Mouse (Mus musculus): ENCODE results near the gene Hivep2. TPM values are rescaled to one million over a fixed set of nuclear protein-coding genes. Genes with fewer than 3 reads are reported as not detected.

The Hivep2 gene
- 4.5 and 5.2 TPM in 2 replicates for polyA plus RNA-seq (2016; fragmentation: Nextera tagmentation; extraction: Ambion mirVana)

DNA sequence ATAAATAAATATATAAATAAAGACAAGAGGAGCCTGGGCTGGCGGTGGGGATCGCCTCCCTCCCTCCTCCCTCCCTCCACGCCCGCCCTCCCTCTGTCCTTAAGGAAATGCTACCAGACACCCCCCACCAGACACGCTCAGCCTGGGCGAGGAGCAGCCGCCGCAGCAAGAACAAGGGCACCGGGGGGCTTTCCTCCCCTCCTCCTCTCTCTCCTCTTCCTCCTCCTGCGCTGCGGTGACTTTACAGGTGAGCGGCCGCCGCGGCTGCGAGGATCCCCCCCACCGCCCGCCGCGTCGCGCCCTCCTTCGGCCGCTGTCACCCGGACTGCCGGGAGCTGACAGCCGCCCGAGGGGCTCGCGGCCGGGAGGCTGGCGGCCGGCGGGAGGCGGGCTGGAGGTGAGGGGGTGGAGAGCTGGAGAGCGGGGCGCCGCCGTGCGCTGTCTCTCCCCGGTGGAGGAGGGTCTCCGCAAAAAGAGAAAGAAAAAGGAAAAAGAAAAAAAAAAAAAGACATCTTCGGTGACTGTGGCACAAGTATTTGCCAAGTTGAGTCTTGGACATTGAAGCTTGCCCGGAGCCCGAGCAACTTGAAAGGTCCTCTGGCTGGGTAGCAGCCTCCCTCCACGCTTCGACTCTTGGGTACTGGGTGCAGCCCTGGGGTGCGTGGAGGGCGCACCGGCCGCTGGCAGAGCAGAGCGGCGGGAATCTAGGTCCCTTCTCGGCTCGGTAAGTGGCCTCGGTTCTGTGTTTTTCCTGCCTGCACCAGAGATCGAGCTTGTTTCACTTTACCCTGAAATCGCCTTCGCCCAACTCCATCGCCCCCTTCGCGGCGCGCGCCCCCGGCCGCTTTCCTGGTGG, at the start of gene Hivep2:
TSS of gene Hivep2 (plus strand) at position 102 of the 856 bp plus-strand sequence.
- H3K4me3 ChIP-seq (replicated peaks) = peak within 1 kb of the TSS; percentile 76
- peak; percentile 57 for ATAC-seq (ENCODE audit: low FRiP score)
- H3K9ac ChIP-seq = peak within 1 kb of the TSS; percentile 84
- H3K27me3 ChIP-seq = peaks cover 14% of the 10 kb centered on the region
- no peaks in the 10 kb centered on the region for H3K36me3 ChIP-seq (replicated peaks)
- H3K9me3 ChIP-seq = no peaks in the 10 kb centered on the region
- peak within 1 kb of the TSS; percentile 99 for H3K4me2 ChIP-seq
- H3K27ac ChIP-seq = peak within 1 kb of the TSS; percentile 96
- WGBS = under 1% methylated on average over 62 of the region's 67 CpGs
- peaks cover 7% of the 10 kb centered on the region for H3K4me1 ChIP-seq

- peaks cover 13% of the 10 kb centered on the region for H3K4me1 ChIP-seq
- 18% methylated on average over 12 of the region's 12 CpGs for WGBS
- H3K4me3 ChIP-seq (replicated peaks) = no peak overlapping the region
- H3K9ac ChIP-seq = no peak overlapping the region
- no peaks in the 10 kb centered on the region for H3K27me3 ChIP-seq
- H3K27ac ChIP-seq = peak overlapping the region; percentile 69
- ATAC-seq (ENCODE audit: low FRiP score) = peak; percentile 94; the same call in 1 of the 2 replicates
- H3K36me3 ChIP-seq (replicated peaks) = no peaks in the 10 kb centered on the region
- peak overlapping the region; percentile 24; the same call in 1 of the 2 replicates for H3K4me2 ChIP-seq
- H3K9me3 ChIP-seq = no peaks in the 10 kb centered on the region
These were observed 49.1 kb upstream of the Hivep2 start for GRCm38 (mm10) chr10:13916645-13917342.

DNA sequence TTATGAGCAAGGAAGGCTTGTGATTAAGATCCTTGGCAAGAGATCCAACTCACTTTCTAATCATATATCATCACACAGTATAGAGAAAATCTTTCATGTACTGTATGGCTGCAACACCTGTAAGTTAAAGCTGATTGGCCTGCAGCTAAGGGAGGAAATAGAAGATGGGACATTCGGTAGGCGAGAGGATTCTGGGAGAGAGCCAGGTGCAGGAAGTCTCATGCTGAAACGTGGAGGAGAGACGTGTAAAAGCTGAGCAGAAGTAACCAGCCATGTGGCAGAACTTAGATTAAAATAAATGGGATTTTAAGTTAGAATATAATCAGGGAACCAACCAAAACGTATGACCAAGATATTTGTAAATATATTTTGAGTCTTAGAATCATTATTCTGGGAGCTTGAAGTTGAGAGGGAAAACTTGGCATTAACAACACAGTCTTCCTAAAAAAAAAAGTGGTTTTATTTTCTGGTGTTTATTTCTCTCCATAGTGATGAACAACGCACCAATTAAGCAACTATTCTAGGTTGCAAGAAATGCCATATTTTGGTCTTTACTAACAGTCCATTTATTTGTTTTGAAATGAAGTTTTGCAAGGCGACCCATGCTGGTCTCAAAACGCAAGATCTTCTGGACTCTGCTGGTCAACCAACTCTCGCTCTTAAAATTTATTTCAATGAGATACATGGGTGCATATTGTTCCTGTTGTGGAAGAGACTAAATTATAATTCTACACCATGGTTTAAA, 44.1 kb upstream of the Hivep2 start:
- Histone ChIP-seq H3K27ac (no peak overlapping the region), H3K9me3 (no peaks in the 10 kb centered on the region), H3K9ac (no peak overlapping the region), H3K27me3 (no peaks in the 10 kb centered on the region), H3K4me3 (replicated peaks) (no peak overlapping the region), H3K36me3 (replicated peaks) (no peaks in the 10 kb centered on the region), H3K4me2 (no peak overlapping the region), H3K4me1 (peaks cover 2% of the 10 kb centered on the region)
- WGBS = 94% methylated on average over 9 of the region's 9 CpGs
- no peak for ATAC-seq (ENCODE audit: low FRiP score)

DNA sequence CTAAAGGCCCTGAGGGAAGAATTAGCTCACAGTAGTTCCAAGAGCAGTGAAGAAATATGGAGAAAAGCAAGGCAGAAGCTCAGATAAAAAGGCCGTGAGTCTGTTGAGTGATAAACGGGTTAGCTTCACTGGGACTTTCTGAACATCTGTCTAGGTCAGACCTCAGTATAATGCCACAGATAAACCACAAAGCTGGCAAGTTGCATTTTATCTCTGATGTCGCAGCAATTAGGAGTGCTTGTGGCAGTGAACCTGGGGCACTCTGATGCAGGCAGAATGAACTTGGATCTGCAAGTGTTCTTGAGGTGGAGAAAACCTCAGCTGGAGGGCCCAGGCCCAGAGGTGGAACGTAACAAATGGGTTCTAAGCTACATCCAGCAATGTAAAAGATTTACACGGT, 36.6 kb upstream of the Hivep2 start:
- 82% methylated on average over 5 of the region's 5 CpGs for WGBS
- Histone ChIP-seq H3K27me3 (no peaks in the 10 kb centered on the region), H3K4me2 (no peak overlapping the region), H3K36me3 (replicated peaks) (no peaks in the 10 kb centered on the region), H3K9ac (no peak overlapping the region), H3K27ac (no peak overlapping the region), H3K9me3 (no peaks in the 10 kb centered on the region), H3K4me3 (replicated peaks) (no peak overlapping the region), H3K4me1 (no peaks in the 10 kb centered on the region)
- ATAC-seq (ENCODE audit: low FRiP score) = no peak

DNA sequence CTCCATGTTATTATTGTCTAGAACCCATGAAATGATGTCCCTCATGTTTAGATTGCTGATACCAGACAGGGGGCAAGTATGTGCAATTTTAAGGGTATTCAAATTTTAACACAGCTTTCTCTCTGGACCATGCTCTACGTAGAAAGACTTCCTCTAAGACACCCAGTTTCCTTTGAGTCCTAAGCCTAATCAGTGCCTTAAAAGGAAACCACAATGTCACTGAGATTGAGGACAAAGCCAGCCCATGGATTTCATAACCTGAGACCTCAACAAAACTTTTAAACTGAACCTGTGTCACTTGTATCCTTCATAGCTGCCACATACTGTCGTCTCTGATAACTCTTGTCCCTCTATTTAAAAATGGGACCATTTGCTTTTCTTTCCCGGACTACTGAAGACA, 33.7 kb upstream of the Hivep2 start:
- Histone ChIP-seq H3K27me3 (no peaks in the 10 kb centered on the region), H3K36me3 (replicated peaks) (no peaks in the 10 kb centered on the region), H3K4me1 (no peaks in the 10 kb centered on the region), H3K9ac (no peak overlapping the region), H3K4me3 (replicated peaks) (no peak overlapping the region), H3K4me2 (no peak overlapping the region), H3K9me3 (no peaks in the 10 kb centered on the region), H3K27ac (no peak overlapping the region)
- 86% methylated on average over 3 of the region's 3 CpGs for WGBS
- no peak for ATAC-seq (ENCODE audit: low FRiP score)

DNA sequence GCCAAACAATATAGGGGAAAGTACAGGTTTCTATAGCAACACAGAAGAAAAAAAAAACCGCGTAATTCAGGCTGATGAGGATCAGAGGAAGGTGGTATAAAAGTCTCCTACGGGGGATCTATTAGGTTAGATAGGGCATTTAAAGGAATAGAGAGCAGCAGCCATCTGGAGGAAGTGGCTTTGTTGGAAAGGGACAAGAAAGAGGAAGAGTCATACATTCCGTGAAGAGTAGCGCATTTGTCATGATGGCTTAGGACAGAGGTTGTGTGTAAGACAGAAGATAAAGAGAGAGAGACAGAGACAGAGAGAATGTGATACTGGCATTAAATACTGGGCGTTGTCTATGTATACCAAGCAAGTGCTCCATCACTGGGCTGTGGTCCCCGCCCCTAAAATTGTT, 32.6 kb upstream of the Hivep2 start:
- Histone ChIP-seq H3K27ac (no peak overlapping the region), H3K27me3 (no peaks in the 10 kb centered on the region), H3K4me2 (no peak overlapping the region), H3K4me3 (replicated peaks) (no peak overlapping the region), H3K9me3 (no peaks in the 10 kb centered on the region), H3K4me1 (no peaks in the 10 kb centered on the region), H3K9ac (no peak overlapping the region), H3K36me3 (replicated peaks) (no peaks in the 10 kb centered on the region)
- no peak for ATAC-seq (ENCODE audit: low FRiP score)
- WGBS = 82% methylated on average over 7 of the region's 7 CpGs

- no peak overlapping the region for H3K4me3 ChIP-seq (replicated peaks)
- no peaks in the 10 kb centered on the region for H3K27me3 ChIP-seq
- H3K9ac ChIP-seq = no peak overlapping the region
- no peak overlapping the region for H3K27ac ChIP-seq
- no peaks in the 10 kb centered on the region for H3K36me3 ChIP-seq (replicated peaks)
- WGBS = 83% methylated on average over 2 of the region's 2 CpGs
- H3K4me2 ChIP-seq = no peak overlapping the region
- H3K9me3 ChIP-seq = no peaks in the 10 kb centered on the region
- no peaks in the 10 kb centered on the region for H3K4me1 ChIP-seq
- no peak for ATAC-seq (ENCODE audit: low FRiP score)
These were observed 30.2 kb upstream of the Hivep2 start for GRCm38 (mm10) chr10:13935646-13936045.

GRCm38 (mm10) chr10:13941406-13941805, 24.5 kb upstream of the Hivep2 start:
- H3K4me2 ChIP-seq = no peak overlapping the region
- no peaks in the 10 kb centered on the region; the same call in 1 of the 2 replicates for H3K4me1 ChIP-seq
- 88% methylated on average over 2 of the region's 2 CpGs for WGBS
- no peak overlapping the region for H3K27ac ChIP-seq
- no peaks in the 10 kb centered on the region for H3K36me3 ChIP-seq (replicated peaks)
- no peak overlapping the region for H3K9ac ChIP-seq
- no peak for ATAC-seq (ENCODE audit: low FRiP score)
- no peaks in the 10 kb centered on the region for H3K9me3 ChIP-seq
- no peak overlapping the region for H3K4me3 ChIP-seq (replicated peaks)
- no peaks in the 10 kb centered on the region for H3K27me3 ChIP-seq

DNA sequence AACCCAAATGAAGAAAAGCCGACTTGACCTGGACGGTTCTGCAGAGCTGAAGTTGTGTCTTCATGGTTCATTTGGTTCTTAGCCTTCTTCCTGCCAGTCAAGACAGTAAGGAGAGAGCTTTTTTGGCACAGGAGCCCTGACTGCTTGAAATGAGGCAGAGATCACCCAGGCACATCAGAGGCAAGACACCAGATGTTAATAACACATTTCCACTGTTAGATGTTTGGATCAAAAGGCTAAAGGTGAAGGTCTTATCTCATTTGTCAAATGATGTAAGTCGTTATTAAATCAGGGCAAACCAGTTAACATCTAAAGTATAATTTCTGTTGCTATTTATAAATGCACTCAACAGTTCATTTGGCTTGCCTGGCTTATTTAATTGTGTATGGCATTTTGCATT, 22.2 kb upstream of the Hivep2 start:
- H3K4me3 ChIP-seq (replicated peaks) = no peak overlapping the region
- no peak overlapping the region for H3K9ac ChIP-seq
- H3K36me3 ChIP-seq (replicated peaks) = no peaks in the 10 kb centered on the region
- H3K4me1 ChIP-seq = no peaks in the 10 kb centered on the region; the same call in 1 of the 2 replicates
- no peaks in the 10 kb centered on the region for H3K9me3 ChIP-seq
- no peaks in the 10 kb centered on the region for H3K27me3 ChIP-seq
- no peak for ATAC-seq (ENCODE audit: low FRiP score)
- WGBS = 63% methylated on average over 3 of the region's 3 CpGs
- H3K27ac ChIP-seq = no peak overlapping the region
- H3K4me2 ChIP-seq = no peak overlapping the region

DNA sequence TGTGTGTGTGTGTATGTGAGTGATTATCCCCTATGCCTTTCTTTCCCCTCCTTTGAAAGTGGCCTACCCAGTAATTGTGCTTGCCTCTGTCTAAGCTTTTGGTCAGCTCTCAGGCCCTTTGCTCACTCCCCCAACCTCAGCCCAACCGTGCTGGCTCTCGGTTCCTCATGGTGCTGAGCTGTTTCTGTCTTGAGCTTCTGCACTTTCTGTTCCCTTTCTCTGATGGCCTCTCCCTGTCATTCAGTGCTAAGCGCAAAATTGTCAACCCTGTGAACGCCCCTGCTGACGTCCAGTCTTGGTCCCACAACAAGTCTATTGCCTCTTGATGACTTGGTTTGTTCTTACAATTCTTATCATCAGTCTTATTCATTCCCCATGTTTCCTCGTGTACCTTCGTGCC, 19.4 kb upstream of the Hivep2 start:
- WGBS = 53% methylated on average over 7 of the region's 7 CpGs
- Histone ChIP-seq H3K36me3 (replicated peaks) (no peaks in the 10 kb centered on the region), H3K4me3 (replicated peaks) (no peak overlapping the region), H3K9me3 (no peaks in the 10 kb centered on the region), H3K4me1 (no peaks in the 10 kb centered on the region; the same call in 1 of the 2 replicates), H3K27me3 (no peaks in the 10 kb centered on the region), H3K4me2 (no peak overlapping the region), H3K9ac (no peak overlapping the region), H3K27ac (no peak overlapping the region)
- ATAC-seq (ENCODE audit: low FRiP score) = no peak

DNA sequence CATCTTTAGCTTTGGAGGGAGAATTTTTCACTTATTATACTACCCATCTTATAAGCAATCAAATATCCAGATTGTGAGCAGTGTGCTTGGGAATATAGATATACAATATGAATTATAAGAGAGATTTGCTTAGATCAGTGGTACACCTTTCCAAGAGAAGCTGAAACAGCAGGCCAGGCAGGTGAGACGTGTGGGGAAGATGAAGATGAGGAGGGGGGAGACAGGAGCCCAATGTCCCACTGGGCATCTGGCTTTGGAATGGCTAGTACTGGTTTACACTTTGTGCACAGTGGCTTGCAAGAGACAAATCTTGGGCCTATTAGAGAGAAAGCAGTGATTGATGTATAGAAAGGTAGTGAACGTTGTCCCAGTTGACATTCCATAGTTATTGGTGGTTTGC, 2.9 kb upstream of the Hivep2 start:
- Histone ChIP-seq H3K9ac (no peak overlapping the region), H3K4me1 (peaks cover 5% of the 10 kb centered on the region)
- 76% methylated on average over 2 of the region's 2 CpGs for WGBS

DNA sequence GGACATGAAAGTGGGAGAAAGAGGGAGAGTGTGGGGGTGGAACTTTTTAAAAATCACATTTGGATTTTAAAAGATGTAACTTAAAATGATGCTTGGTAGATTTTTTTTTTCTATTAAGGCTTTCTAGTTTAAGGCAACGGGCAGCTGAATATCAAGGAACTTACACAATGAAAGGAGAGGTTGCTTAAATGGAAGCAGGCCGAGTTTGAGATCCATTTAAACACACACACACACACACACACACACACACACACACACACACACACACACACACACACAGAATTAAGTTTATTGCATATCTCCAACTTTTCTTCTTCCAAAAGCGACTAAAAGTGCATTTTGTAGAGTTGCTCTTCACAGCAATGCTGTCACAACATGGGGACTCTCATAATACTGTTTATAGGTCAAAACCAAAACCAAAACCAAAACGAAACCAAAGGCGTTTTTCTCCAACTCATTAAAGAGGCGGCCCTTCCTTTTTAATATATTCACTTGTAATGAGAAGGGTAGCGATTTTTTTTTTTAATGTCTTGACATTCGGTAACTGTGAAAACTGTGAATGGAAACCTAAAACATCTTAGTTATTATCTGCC, 1.9 kb upstream of the Hivep2 start:
- Histone ChIP-seq H3K9ac (peak overlapping the region; percentile 84), H3K4me3 (replicated peaks) (peak overlapping the region; percentile 76), H3K9me3 (no peaks in the 10 kb centered on the region), H3K4me1 (peaks cover 7% of the 10 kb centered on the region), H3K4me2 (peak overlapping the region; percentile 99), H3K27ac (no peak overlapping the region), H3K36me3 (replicated peaks) (no peaks in the 10 kb centered on the region), H3K27me3 (peaks cover 14% of the 10 kb centered on the region)
- 3% methylated on average over 8 of the region's 8 CpGs for WGBS
- no peak for ATAC-seq (ENCODE audit: low FRiP score)

More for the DNA sequence above, 2.9 kb upstream of the Hivep2 start:
- Histone ChIP-seq H3K27ac (no peak overlapping the region), H3K9me3 (no peaks in the 10 kb centered on the region), H3K4me2 (no peak overlapping the region), H3K27me3 (peaks cover 14% of the 10 kb centered on the region), H3K36me3 (replicated peaks) (no peaks in the 10 kb centered on the region), H3K4me3 (replicated peaks) (no peak overlapping the region)
- no peak for ATAC-seq (ENCODE audit: low FRiP score)
